Mouse (Mus musculus) liver, embryonic 11.5 days (tissue): ENCODE data around the gene Adgrl3. TPM values are rescaled to one million over a fixed set of nuclear protein-coding genes. Genes with fewer than 3 reads are reported as not detected.

Experiments used
- ATAC-seq: fragments of 200-750 bp; cut with Nextera tagmentation; replicated peaks from 2 replicates; pipeline ENCODE4 v1.8.0; 2017; ENCODE audit warnings: moderate number of reproducible peaks, mild to moderate bottlenecking, moderate TSS enrichment, moderate library complexity; ENCODE audit not compliant: low FRiP score
- DNase-seq: peaks from one replicate; pipeline ENCODE4 v3.0.0-alpha.2; 2017; ENCODE audit warnings: low spot score
- H3K27ac ChIP-seq: fragments of 300-500 bp; sonication (generic); 2 replicates; pipeline ENCODE4 v1.5.1; 2014; ENCODE audit warnings: mild to moderate bottlenecking, low read depth, low read length, control low read depth
- H3K27me3 ChIP-seq: fragments of 300-500 bp; sonication (generic); replicated peaks from 2 replicates; pipeline ENCODE4 v1.6.1; 2014; ENCODE audit warnings: low read length, mixed read lengths; ENCODE audit not compliant: control insufficient read depth, insufficient read depth
- H3K36me3 ChIP-seq: fragments of 300-500 bp; sonication (generic); 2 replicates; pipeline ENCODE4 v1.6.1; 2014; ENCODE audit warnings: mild to moderate bottlenecking, low read length, moderate library complexity, mixed read lengths; ENCODE audit not compliant: control insufficient read depth, insufficient read depth
- H3K4me1 ChIP-seq: fragments of 300-500 bp; sonication (generic); replicated peaks from 2 replicates; pipeline ENCODE4 v1.6.1; 2014; ENCODE audit warnings: low read length, mixed read lengths; ENCODE audit not compliant: control insufficient read depth, insufficient read depth
- H3K4me2 ChIP-seq: fragments of 300-500 bp; sonication (generic); 2 replicates; pipeline ENCODE4 v1.6.1; 2014; ENCODE audit warnings: mild to moderate bottlenecking, control low read depth, moderate library complexity
- H3K4me3 ChIP-seq: fragments of 300-500 bp; sonication (generic); 2 replicates; pipeline ENCODE4 v1.5.1; 2014; ENCODE audit warnings: low read depth, low read length, control low read depth
- H3K9ac ChIP-seq: fragments of 300-500 bp; sonication (generic); 2 replicates; pipeline ENCODE4 v1.6.1; 2014; ENCODE audit warnings: low read depth, low read length, control low read depth
- H3K9me3 ChIP-seq: fragments of 300-500 bp; sonication (generic); 2 replicates; pipeline ENCODE4 v1.6.1; 2016; ENCODE audit warnings: low read length, inconsistent platforms, mixed read lengths; ENCODE audit not compliant: control insufficient read depth
- WGBS: fragments of 180-500 bp; shearing (Covaris S2); extraction: QIAGEN DNeasy Blood & Tissue Kit; methylation state at CpG from one replicate; pipeline ENCODE4 v1.1.7; 2014; 5-methylcytosine and 5-hydroxymethylcytosine counted together
- polyA plus RNA-seq: library from polyadenylated mRNA; unstranded; fragments of >200 nt; fragmentation: Nextera tagmentation; extraction: Ambion mirVana; gene quantifications from 2 replicates; pipeline ENCODE4 v1.2.1, GENCODE M21; 2014

Gene Adgrl3
- polyA plus RNA-seq, 1 experiment from 2014 or later = 9.1 TPM

- 82% methylated on average over 5 of the region's 5 CpGs for WGBS
- Histone ChIP-seq H3K9ac (no peak overlapping the region), H3K4me3 (no peak overlapping the region), H3K27me3 (no peaks in the 10 kb centered on the region), H3K27ac (no peak overlapping the region), H3K36me3 (no peaks in the 10 kb centered on the region), H3K4me1 (no peaks in the 10 kb centered on the region), H3K4me2 (no peak overlapping the region), H3K9me3 (no peaks in the 10 kb centered on the region)
- ATAC-seq (no peak), DNase-seq (no peak)
Measured at GRCm38 (mm10) chr5:81083698-81084360, 63.9 kb downstream of the Adgrl3 start.

- ATAC-seq (no peak), DNase-seq (no peak)
- Histone ChIP-seq H3K27ac (no peak overlapping the region), H3K4me1 (no peaks in the 10 kb centered on the region), H3K9ac (no peak overlapping the region), H3K4me3 (no peak overlapping the region), H3K4me2 (no peak overlapping the region), H3K9me3 (no peaks in the 10 kb centered on the region), H3K27me3 (no peaks in the 10 kb centered on the region), H3K36me3 (no peaks in the 10 kb centered on the region)
- 77% methylated on average over 4 of the region's 4 CpGs for WGBS
Measured at GRCm38 (mm10) chr5:81085152-81085551, 65.2 kb downstream of the Adgrl3 start.

DNA sequence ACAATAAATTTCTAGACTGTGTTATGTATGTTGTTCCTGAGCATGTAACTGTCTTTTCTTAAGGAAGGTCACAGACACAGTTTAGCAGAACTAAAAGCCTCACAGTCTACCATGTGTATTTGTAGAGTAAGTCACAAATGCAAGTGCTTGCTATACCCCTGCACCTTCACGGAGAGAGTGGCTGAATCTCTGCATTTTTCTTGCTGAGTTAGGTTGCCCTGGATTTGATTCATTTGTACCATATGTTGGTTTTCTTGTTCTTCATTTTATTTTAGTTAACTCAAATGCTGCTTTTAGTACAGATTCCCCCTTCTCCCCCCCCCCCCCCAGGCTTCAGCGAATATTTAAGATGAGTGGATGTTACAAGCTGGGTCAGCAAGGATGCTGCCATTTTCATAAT lies 68.7 kb downstream of the Adgrl3 start:
- Histone ChIP-seq H3K27me3 (no peaks in the 10 kb centered on the region), H3K4me2 (no peak overlapping the region), H3K9me3 (no peaks in the 10 kb centered on the region), H3K9ac (no peak overlapping the region), H3K4me3 (no peak overlapping the region), H3K27ac (no peak overlapping the region), H3K36me3 (no peaks in the 10 kb centered on the region), H3K4me1 (no peaks in the 10 kb centered on the region)
- ATAC-seq (no peak), DNase-seq (no peak)
- 80% methylated on average over 2 of the region's 2 CpGs for WGBS

- no peaks in the 10 kb centered on the region for H3K36me3 ChIP-seq
- ATAC-seq (no peak), DNase-seq (no peak)
- no peaks in the 10 kb centered on the region for H3K9me3 ChIP-seq
- no peak overlapping the region for H3K4me2 ChIP-seq
- 79% methylated on average over 3 of the region's 3 CpGs for WGBS
- H3K27me3 ChIP-seq = no peaks in the 10 kb centered on the region
- H3K4me1 ChIP-seq = no peaks in the 10 kb centered on the region
- no peak overlapping the region for H3K27ac ChIP-seq
- H3K4me3 ChIP-seq = no peak overlapping the region
- no peak overlapping the region for H3K9ac ChIP-seq
Measured at GRCm38 (mm10) chr5:81094618-81095017, 74.7 kb downstream of the Adgrl3 start.

GRCm38 (mm10) chr5:81097131-81097530 lies 77.2 kb downstream of the Adgrl3 start:
- ATAC-seq (no peak), DNase-seq (no peak)
- no peaks in the 10 kb centered on the region for H3K27me3 ChIP-seq
- H3K4me3 ChIP-seq = no peak overlapping the region
- WGBS = 86% methylated on average over 4 of the region's 4 CpGs
- no peak overlapping the region for H3K4me2 ChIP-seq
- H3K9me3 ChIP-seq = no peaks in the 10 kb centered on the region
- no peak overlapping the region for H3K27ac ChIP-seq
- no peaks in the 10 kb centered on the region for H3K4me1 ChIP-seq
- no peak overlapping the region for H3K9ac ChIP-seq
- no peaks in the 10 kb centered on the region for H3K36me3 ChIP-seq

GRCm38 (mm10) chr5:81107431-81107830 lies 87.5 kb downstream of the Adgrl3 start:
- Histone ChIP-seq H3K36me3 (no peaks in the 10 kb centered on the region), H3K27me3 (no peaks in the 10 kb centered on the region), H3K4me1 (no peaks in the 10 kb centered on the region), H3K9ac (no peak overlapping the region), H3K4me3 (no peak overlapping the region), H3K27ac (no peak overlapping the region), H3K4me2 (no peak overlapping the region), H3K9me3 (no peaks in the 10 kb centered on the region)
- WGBS = 55% methylated on average over 1 of the region's 1 CpGs
- ATAC-seq (no peak), DNase-seq (no peak)

GRCm38 (mm10) chr5:81124483-81124882 lies 104.5 kb downstream of the Adgrl3 start:
- WGBS = 72% methylated on average over 4 of the region's 4 CpGs

GRCm38 (mm10) chr5:81127639-81128038 lies 107.7 kb downstream of the Adgrl3 start:
- H3K27ac ChIP-seq = no peak overlapping the region

More at GRCm38 (mm10) chr5:81124483-81124882, 104.5 kb downstream of the Adgrl3 start:
- Histone ChIP-seq H3K36me3 (no peaks in the 10 kb centered on the region), H3K9me3 (no peaks in the 10 kb centered on the region), H3K4me3 (no peak overlapping the region), H3K27me3 (no peaks in the 10 kb centered on the region), H3K4me2 (no peak overlapping the region), H3K27ac (no peak overlapping the region), H3K9ac (no peak overlapping the region), H3K4me1 (no peaks in the 10 kb centered on the region)
- DNase-seq (no peak), ATAC-seq (no peak)

DNA sequence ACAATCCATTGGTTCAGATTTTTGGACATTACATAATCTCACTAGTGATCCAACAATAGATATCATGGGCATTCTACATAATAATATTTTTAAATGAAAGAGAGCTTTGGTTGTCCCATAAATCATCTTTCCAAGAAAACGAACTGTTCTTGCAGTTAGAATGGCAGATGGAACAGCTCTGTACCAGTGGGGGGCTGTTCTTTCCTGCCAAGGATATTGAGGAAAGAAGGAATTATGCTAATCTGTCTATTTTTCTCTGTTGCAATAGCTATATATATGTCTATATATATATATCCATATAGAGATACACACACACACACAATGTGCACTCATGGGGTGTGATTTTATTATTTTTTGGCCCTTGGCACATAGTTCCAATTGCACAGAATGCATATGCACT lies 116.5 kb downstream of the Adgrl3 start:
- H3K4me1 ChIP-seq = no peaks in the 10 kb centered on the region
- no peak overlapping the region for H3K4me2 ChIP-seq
- no peak for DNase-seq
- H3K9me3 ChIP-seq = no peaks in the 10 kb centered on the region
- H3K27ac ChIP-seq = no peak overlapping the region
- 81% methylated on average over 1 of the region's 1 CpGs for WGBS
- no peak for ATAC-seq
- H3K4me3 ChIP-seq = no peak overlapping the region
- no peak overlapping the region for H3K9ac ChIP-seq
- H3K36me3 ChIP-seq = no peaks in the 10 kb centered on the region
- no peaks in the 10 kb centered on the region for H3K27me3 ChIP-seq

More at GRCm38 (mm10) chr5:81127639-81128038, 107.7 kb downstream of the Adgrl3 start:
- no peak for ATAC-seq
- no peak overlapping the region for H3K4me2 ChIP-seq
- H3K4me1 ChIP-seq = no peaks in the 10 kb centered on the region
- no peak overlapping the region for H3K4me3 ChIP-seq
- H3K9ac ChIP-seq = no peak overlapping the region
- no peak for DNase-seq
- WGBS = 59% methylated on average over 3 of the region's 3 CpGs
- no peaks in the 10 kb centered on the region for H3K36me3 ChIP-seq
- no peaks in the 10 kb centered on the region for H3K27me3 ChIP-seq
- H3K9me3 ChIP-seq = no peaks in the 10 kb centered on the region
